Mouse (Mus musculus): Measurements from ENCODE around the gene Rnf216. TPM values are rescaled to one million over a fixed set of nuclear protein-coding genes. Genes with fewer than 3 reads are reported as not detected.

The Rnf216 gene
- polyA plus RNA-seq, 1 experiment, result 17.6 TPM

GRCm38 (mm10) chr5:143066096-143066495 lies 46.7 kb downstream of the Rnf216 start:
- 98% methylated on average over 1 of the region's 1 CpGs for WGBS
- TF ChIP-seq CTCF (IDR thresholded peaks at IDR 0.05; ENCODE audit: borderline replicate concordance, control insufficient read depth, extremely low read depth, insufficient read depth, low read length, poor library complexity) (no peak), POLR2A (IDR thresholded peaks at IDR 0.05; ENCODE audit: control insufficient read depth, extremely low read depth, insufficient read depth, low read length, poor library complexity) (no peak)
- DNase-seq, result no peak

GRCm38 (mm10) chr5:143065230-143065629 lies 47.6 kb downstream of the Rnf216 start:
- DNase-seq, result no peak
- Histone ChIP-seq H3K4me1 (replicated peaks; ENCODE audit: control insufficient read depth, insufficient read depth, low read length) (no peaks in the 10 kb centered on the region), H3K27me3 (ENCODE audit: control insufficient read depth, insufficient read depth, low read length) (no peaks in the 10 kb centered on the region), H3K4me3 (ENCODE audit: control insufficient read depth, insufficient read depth, low read length) (no peak overlapping the region), H3K27ac (ENCODE audit: control insufficient read depth, insufficient read depth, low read length) (no peak overlapping the region), H3K36me3 (ENCODE audit: control insufficient read depth, insufficient read depth, low read length) (peaks cover 5% of the 10 kb centered on the region; the same call in 1 of the 2 replicates)
- TF ChIP-seq CTCF (IDR thresholded peaks at IDR 0.05; ENCODE audit: borderline replicate concordance, control insufficient read depth, extremely low read depth, insufficient read depth, low read length, poor library complexity) (no peak), POLR2A (IDR thresholded peaks at IDR 0.05; ENCODE audit: control insufficient read depth, extremely low read depth, insufficient read depth, low read length, poor library complexity) (no peak)
- 97% methylated on average over 2 of the region's 2 CpGs for WGBS

More at GRCm38 (mm10) chr5:143066096-143066495, 46.7 kb downstream of the Rnf216 start:
- Histone ChIP-seq H3K36me3 (ENCODE audit: control insufficient read depth, insufficient read depth, low read length) (peaks cover 5% of the 10 kb centered on the region; the same call in 1 of the 2 replicates), H3K4me1 (replicated peaks; ENCODE audit: control insufficient read depth, insufficient read depth, low read length) (no peaks in the 10 kb centered on the region), H3K4me3 (ENCODE audit: control insufficient read depth, insufficient read depth, low read length) (no peak overlapping the region), H3K27ac (ENCODE audit: control insufficient read depth, insufficient read depth, low read length) (no peak overlapping the region), H3K27me3 (ENCODE audit: control insufficient read depth, insufficient read depth, low read length) (no peaks in the 10 kb centered on the region)

GRCm38 (mm10) chr5:143062251-143062650 lies 50.5 kb downstream of the Rnf216 start:
- WGBS, result 96% methylated on average over 3 of the region's 3 CpGs
- Histone ChIP-seq H3K36me3 (ENCODE audit: control insufficient read depth, insufficient read depth, low read length) (no peaks in the 10 kb centered on the region), H3K27me3 (ENCODE audit: control insufficient read depth, insufficient read depth, low read length) (no peaks in the 10 kb centered on the region), H3K27ac (ENCODE audit: control insufficient read depth, insufficient read depth, low read length) (no peak overlapping the region), H3K4me1 (replicated peaks; ENCODE audit: control insufficient read depth, insufficient read depth, low read length) (no peaks in the 10 kb centered on the region; the same call in 1 of the 2 replicates), H3K4me3 (ENCODE audit: control insufficient read depth, insufficient read depth, low read length) (no peak overlapping the region)
- no peak for DNase-seq
- TF ChIP-seq CTCF (IDR thresholded peaks at IDR 0.05; ENCODE audit: borderline replicate concordance, control insufficient read depth, extremely low read depth, insufficient read depth, low read length, poor library complexity), result no peak
- TF ChIP-seq POLR2A (IDR thresholded peaks at IDR 0.05; ENCODE audit: control insufficient read depth, extremely low read depth, insufficient read depth, low read length, poor library complexity), result no peak

- no peaks in the 10 kb centered on the region; the same call in 1 of the 2 replicates for H3K4me1 ChIP-seq (replicated peaks; ENCODE audit: control insufficient read depth, insufficient read depth, low read length)
- H3K4me3 ChIP-seq (ENCODE audit: control insufficient read depth, insufficient read depth, low read length), result no peak overlapping the region
- no peak overlapping the region for H3K27ac ChIP-seq (ENCODE audit: control insufficient read depth, insufficient read depth, low read length)
- TF ChIP-seq POLR2A (IDR thresholded peaks at IDR 0.05; ENCODE audit: control insufficient read depth, extremely low read depth, insufficient read depth, low read length, poor library complexity), result no peak
- no peak for TF ChIP-seq CTCF (IDR thresholded peaks at IDR 0.05; ENCODE audit: borderline replicate concordance, control insufficient read depth, extremely low read depth, insufficient read depth, low read length, poor library complexity)
- H3K27me3 ChIP-seq (ENCODE audit: control insufficient read depth, insufficient read depth, low read length), result no peaks in the 10 kb centered on the region
- no peaks in the 10 kb centered on the region for H3K36me3 ChIP-seq (ENCODE audit: control insufficient read depth, insufficient read depth, low read length)
- no peak for DNase-seq
- 96% methylated on average over 3 of the region's 3 CpGs for WGBS
Measured at GRCm38 (mm10) chr5:143061511-143061910, 51.3 kb downstream of the Rnf216 start.

- Histone ChIP-seq H3K4me3 (ENCODE audit: control insufficient read depth, insufficient read depth, low read length) (no peak overlapping the region), H3K27me3 (ENCODE audit: control insufficient read depth, insufficient read depth, low read length) (no peaks in the 10 kb centered on the region), H3K4me1 (replicated peaks; ENCODE audit: control insufficient read depth, insufficient read depth, low read length) (no peaks in the 10 kb centered on the region; the same call in 1 of the 2 replicates), H3K27ac (ENCODE audit: control insufficient read depth, insufficient read depth, low read length) (no peak overlapping the region), H3K36me3 (ENCODE audit: control insufficient read depth, insufficient read depth, low read length) (no peaks in the 10 kb centered on the region)
- TF ChIP-seq POLR2A (IDR thresholded peaks at IDR 0.05; ENCODE audit: control insufficient read depth, extremely low read depth, insufficient read depth, low read length, poor library complexity) (no peak), CTCF (IDR thresholded peaks at IDR 0.05; ENCODE audit: borderline replicate concordance, control insufficient read depth, extremely low read depth, insufficient read depth, low read length, poor library complexity) (no peak)
- no peak for DNase-seq
- 81% methylated on average over 2 of the region's 2 CpGs for WGBS
Measured at GRCm38 (mm10) chr5:143060774-143061385, 51.9 kb downstream of the Rnf216 start.

- TF ChIP-seq POLR2A (IDR thresholded peaks at IDR 0.05; ENCODE audit: control insufficient read depth, extremely low read depth, insufficient read depth, low read length, poor library complexity) (no peak), CTCF (IDR thresholded peaks at IDR 0.05; ENCODE audit: borderline replicate concordance, control insufficient read depth, extremely low read depth, insufficient read depth, low read length, poor library complexity) (no peak)
- no peak overlapping the region for H3K27ac ChIP-seq (ENCODE audit: control insufficient read depth, insufficient read depth, low read length)
- H3K4me3 ChIP-seq (ENCODE audit: control insufficient read depth, insufficient read depth, low read length), result no peak overlapping the region
- no peaks in the 10 kb centered on the region; the same call in 1 of the 2 replicates for H3K4me1 ChIP-seq (replicated peaks; ENCODE audit: control insufficient read depth, insufficient read depth, low read length)
- no peak for DNase-seq
- H3K27me3 ChIP-seq (ENCODE audit: control insufficient read depth, insufficient read depth, low read length), result no peaks in the 10 kb centered on the region
- no peaks in the 10 kb centered on the region for H3K36me3 ChIP-seq (ENCODE audit: control insufficient read depth, insufficient read depth, low read length)
- WGBS, result 93% methylated on average over 1 of the region's 1 CpGs
Measured at GRCm38 (mm10) chr5:143059958-143060357, 52.8 kb downstream of the Rnf216 start.
